Mouse (Mus musculus) kidney, embryonic 16.5 days (tissue): ENCODE measurements around the gene Plekha6. TPM values are rescaled to one million over a fixed set of nuclear protein-coding genes. Genes with fewer than 3 reads are reported as not detected.
A peak's percentile ranks its signal among the peaks of the same experiment; 100 is the strongest.

Experiments used
- ATAC-seq: fragments of 200-750 bp; cut with Nextera tagmentation; 2 replicates; pipeline ENCODE4 v1.8.0; 2017; ENCODE audit warnings: moderate TSS enrichment; ENCODE audit not compliant: low FRiP score, low TSS enrichment
- H3K27ac ChIP-seq: fragments of 300-500 bp; sonication (generic); 2 replicates; pipeline ENCODE4 v1.5.1; 2014; ENCODE audit warnings: low read length
- H3K27me3 ChIP-seq: fragments of 300-500 bp; sonication (generic); 2 replicates; pipeline ENCODE4 v1.6.1; 2014; ENCODE audit warnings: low read length, control low read depth, mixed read lengths; ENCODE audit not compliant: insufficient read depth
- H3K36me3 ChIP-seq: fragments of 300-500 bp; sonication (generic); 2 replicates; pipeline ENCODE4 v1.6.1; 2014; ENCODE audit warnings: low read length, control low read depth, mixed read lengths; ENCODE audit not compliant: insufficient read depth
- H3K4me1 ChIP-seq: fragments of 300-500 bp; sonication (generic); 2 replicates; pipeline ENCODE4 v1.6.1; 2014; ENCODE audit warnings: low read length, control low read depth, mixed read lengths; ENCODE audit not compliant: insufficient read depth
- H3K4me2 ChIP-seq: fragments of 300-500 bp; sonication (generic); replicated peaks from 2 replicates; pipeline ENCODE4 v1.6.1; 2014; ENCODE audit warnings: low read depth, low read length
- H3K4me3 ChIP-seq: fragments of 300-500 bp; sonication (generic); 2 replicates; pipeline ENCODE4 v1.5.1; 2014; ENCODE audit warnings: mild to moderate bottlenecking, low read length
- H3K9ac ChIP-seq: fragments of 300-500 bp; sonication (generic); replicated peaks from 2 replicates; pipeline ENCODE4 v1.6.1; 2014; ENCODE audit warnings: low read length
- H3K9me3 ChIP-seq: fragments of 300-500 bp; sonication (generic); 2 replicates; pipeline ENCODE4 v1.6.1; 2016; ENCODE audit warnings: low read length, control low read depth
- WGBS: fragments of 180-500 bp; shearing (Covaris S2); extraction: QIAGEN DNeasy Blood & Tissue Kit; methylation state at CpG from one replicate; pipeline ENCODE4 v1.1.7; 2014; 5-methylcytosine and 5-hydroxymethylcytosine counted together
- polyA plus RNA-seq: library from polyadenylated mRNA; unstranded; fragments of >200 nt; fragmentation: Nextera tagmentation; extraction: Ambion mirVana; gene quantifications from 2 replicates; pipeline ENCODE4 v1.2.1, GENCODE M21; 2015

Gene Plekha6
- polyA plus RNA-seq, 1 experiment from 2014 or later: 9.7 TPM

- H3K27me3 ChIP-seq: peaks cover 52% of the 10 kb centered on the region
- peak overlapping the region; percentile 45; the same call in 1 of the 2 replicates for H3K27ac ChIP-seq
- no peaks in the 10 kb centered on the region for H3K36me3 ChIP-seq
- no peak overlapping the region for H3K9ac ChIP-seq
- no peak for ATAC-seq
- H3K4me2 ChIP-seq: no peak overlapping the region
- no peaks in the 10 kb centered on the region for H3K9me3 ChIP-seq
- H3K4me1 ChIP-seq: peaks cover 21% of the 10 kb centered on the region
- WGBS: 70% methylated on average over 10 of the region's 10 CpGs
- no peak overlapping the region for H3K4me3 ChIP-seq
Observed at GRCm38 (mm10) chr1:133162046-133162445, 2.0 kb upstream of the Plekha6 start.

- Histone ChIP-seq H3K4me1 (peaks cover 21% of the 10 kb centered on the region), H3K9ac (no peak overlapping the region), H3K4me3 (no peak overlapping the region), H3K36me3 (no peaks in the 10 kb centered on the region), H3K4me2 (no peak overlapping the region), H3K27ac (no peak overlapping the region), H3K9me3 (no peaks in the 10 kb centered on the region), H3K27me3 (peaks cover 56% of the 10 kb centered on the region)
- no peak for ATAC-seq
- WGBS: 38% methylated on average over 8 of the region's 8 CpGs
Observed at GRCm38 (mm10) chr1:133162981-133163380, 1.0 kb upstream of the Plekha6 start.

DNA sequence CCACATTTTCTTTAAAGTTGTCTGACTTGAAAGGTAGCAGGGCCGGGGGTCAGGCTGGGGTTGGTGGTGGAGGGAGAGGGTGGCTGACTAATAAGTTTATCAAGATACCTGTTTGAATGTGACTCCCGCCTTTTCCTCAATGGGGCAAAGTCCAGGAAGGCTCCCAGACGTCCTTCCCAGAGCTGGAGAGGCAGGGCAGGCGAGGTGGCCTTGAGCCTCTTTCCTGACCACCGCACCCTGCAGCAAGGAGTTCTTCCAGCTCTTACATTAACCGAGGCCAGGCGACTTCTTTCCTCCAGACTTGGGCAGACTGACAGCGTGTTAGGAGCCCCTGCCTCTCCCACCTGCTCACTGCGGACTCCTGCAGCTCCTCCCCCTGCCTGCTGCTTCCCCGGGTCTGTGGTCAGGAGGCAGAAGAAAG is 591 bp downstream of the Plekha6 start:
- H3K36me3 ChIP-seq: no peaks in the 10 kb centered on the region
- H3K4me2 ChIP-seq: peak overlapping the region; percentile 95
- peak overlapping the region; percentile 60 for H3K4me3 ChIP-seq
- peak; percentile 24; the same call in 1 of the 2 replicates for ATAC-seq
- WGBS: 2% methylated on average over 10 of the region's 10 CpGs
- H3K9ac ChIP-seq: no peak overlapping the region
- H3K27ac ChIP-seq: no peak overlapping the region
- peaks cover 12% of the 10 kb centered on the region for H3K4me1 ChIP-seq
- no peaks in the 10 kb centered on the region for H3K9me3 ChIP-seq
- peaks cover 56% of the 10 kb centered on the region for H3K27me3 ChIP-seq

GRCm38 (mm10) chr1:133165111-133165510 is 1.1 kb downstream of the Plekha6 start:
- no peak for ATAC-seq
- WGBS: 37% methylated on average over 11 of the region's 11 CpGs
- no peak overlapping the region for H3K27ac ChIP-seq
- H3K4me2 ChIP-seq: peak overlapping the region; percentile 95
- H3K9ac ChIP-seq: no peak overlapping the region
- peaks cover 56% of the 10 kb centered on the region for H3K27me3 ChIP-seq
- peak overlapping the region; percentile 60; the same call in 1 of the 2 replicates for H3K4me3 ChIP-seq
- no peaks in the 10 kb centered on the region for H3K36me3 ChIP-seq
- H3K4me1 ChIP-seq: peaks cover 12% of the 10 kb centered on the region
- H3K9me3 ChIP-seq: no peaks in the 10 kb centered on the region

DNA sequence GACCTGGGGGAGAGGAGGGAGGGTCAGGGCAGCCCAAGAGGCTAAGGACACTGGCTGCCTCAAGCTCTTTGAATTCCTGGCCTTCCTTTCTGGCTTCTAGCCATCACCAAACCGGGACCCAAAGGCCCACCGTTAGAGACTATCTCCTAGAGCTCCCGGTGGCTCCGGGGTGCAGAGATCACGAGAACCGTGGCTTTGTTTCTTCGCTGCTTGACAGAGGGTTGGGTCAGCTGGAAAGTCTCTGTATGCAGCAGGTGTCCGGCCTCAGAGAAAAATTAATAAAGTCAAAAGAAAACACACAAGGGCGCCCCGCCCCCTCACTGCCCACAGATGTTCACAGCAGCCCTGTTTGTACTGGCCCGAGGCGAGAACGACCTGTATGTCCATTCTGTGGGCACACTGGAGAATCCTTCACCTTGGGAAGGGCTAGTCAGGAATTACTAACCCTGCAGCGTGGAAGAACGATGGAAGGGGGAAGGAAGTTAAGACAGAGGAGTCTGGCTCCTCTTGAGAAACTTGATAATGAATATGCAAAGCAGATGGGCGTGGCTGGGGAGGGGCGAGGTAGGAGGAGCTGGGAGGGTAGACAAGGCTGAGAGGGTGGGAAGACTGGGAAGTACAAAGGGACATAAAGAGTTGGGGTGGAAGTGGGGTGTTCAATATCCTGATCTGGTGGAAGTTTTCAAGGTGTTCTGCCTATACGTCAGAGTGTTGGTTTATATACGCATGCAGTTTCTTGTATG is 4.5 kb downstream of the Plekha6 start:
- WGBS: 41% methylated on average over 19 of the region's 19 CpGs
- no peak overlapping the region for H3K9ac ChIP-seq
- H3K4me2 ChIP-seq: peak overlapping the region; percentile 31
- no peak overlapping the region for H3K27ac ChIP-seq
- no peaks in the 10 kb centered on the region for H3K9me3 ChIP-seq
- H3K27me3 ChIP-seq: peaks cover 27% of the 10 kb centered on the region
- no peaks in the 10 kb centered on the region for H3K36me3 ChIP-seq
- peaks cover 10% of the 10 kb centered on the region for H3K4me1 ChIP-seq
- ATAC-seq: no peak
- H3K4me3 ChIP-seq: no peak overlapping the region

DNA sequence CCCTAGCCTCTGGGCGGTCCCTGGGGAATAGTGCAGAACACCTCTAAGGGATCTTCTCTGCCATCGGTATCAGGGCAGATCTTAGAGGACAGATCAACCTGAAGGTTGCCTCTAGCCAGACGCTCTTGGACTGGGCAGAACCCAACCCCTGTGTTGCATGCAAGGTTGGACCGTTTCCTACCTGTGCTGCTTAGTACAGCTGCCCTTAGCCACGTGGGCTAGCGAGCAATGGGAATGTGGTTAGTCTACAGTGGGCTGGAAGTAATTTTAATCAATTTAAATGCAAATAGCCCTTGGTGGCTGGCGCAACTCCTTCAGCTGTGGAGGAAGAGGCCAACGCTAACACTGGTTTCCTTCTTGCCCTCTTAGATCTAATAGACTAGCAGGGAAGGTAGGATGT is 6.2 kb downstream of the Plekha6 start:
- Histone ChIP-seq H3K4me1 (no peaks in the 10 kb centered on the region), H3K9ac (no peak overlapping the region), H3K27me3 (peaks cover 11% of the 10 kb centered on the region), H3K4me2 (no peak overlapping the region), H3K4me3 (no peak overlapping the region), H3K27ac (no peak overlapping the region), H3K36me3 (no peaks in the 10 kb centered on the region), H3K9me3 (no peaks in the 10 kb centered on the region)
- WGBS: 67% methylated on average over 8 of the region's 8 CpGs
- 0 out of 2 replicates have a peak, but pooled peaks have one; percentile 20 for ATAC-seq

DNA sequence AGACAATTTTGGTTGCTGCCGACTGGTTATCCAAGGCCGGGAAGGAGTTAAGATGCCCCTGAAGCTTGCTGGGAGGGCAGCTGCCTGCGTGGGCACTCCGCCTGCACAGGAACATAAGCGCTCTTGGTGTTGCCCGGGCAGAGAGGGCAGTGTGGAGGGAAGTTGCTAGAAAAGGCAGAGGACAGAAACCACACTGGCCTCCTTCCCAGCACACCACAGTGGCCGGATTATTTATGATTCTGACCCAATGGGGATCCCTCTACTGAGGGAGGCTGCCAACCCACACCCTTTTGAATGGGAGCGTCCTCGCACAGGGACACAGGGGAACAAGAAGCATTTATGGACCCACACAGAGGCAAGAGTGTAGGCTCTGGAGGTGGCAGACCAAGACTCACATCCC is 7.3 kb downstream of the Plekha6 start:
- Histone ChIP-seq H3K4me3 (no peak overlapping the region), H3K27me3 (peaks cover 8% of the 10 kb centered on the region), H3K9ac (no peak overlapping the region), H3K36me3 (no peaks in the 10 kb centered on the region), H3K27ac (no peak overlapping the region), H3K9me3 (no peaks in the 10 kb centered on the region), H3K4me1 (no peaks in the 10 kb centered on the region), H3K4me2 (no peak overlapping the region)
- no peak for ATAC-seq
- 86% methylated on average over 9 of the region's 9 CpGs for WGBS

- WGBS: 65% methylated on average over 6 of the region's 6 CpGs
- no peak overlapping the region for H3K4me3 ChIP-seq
Observed at GRCm38 (mm10) chr1:133175150-133175549, 11.1 kb downstream of the Plekha6 start.

GRCm38 (mm10) chr1:133177480-133178172 is 13.6 kb downstream of the Plekha6 start:
- Histone ChIP-seq H3K9ac (no peak overlapping the region), H3K9me3 (no peaks in the 10 kb centered on the region), H3K4me2 (no peak overlapping the region), H3K27me3 (peaks cover 14% of the 10 kb centered on the region), H3K27ac (no peak overlapping the region), H3K4me3 (no peak overlapping the region), H3K36me3 (no peaks in the 10 kb centered on the region), H3K4me1 (peaks cover 15% of the 10 kb centered on the region)
- no peak for ATAC-seq
- 50% methylated on average over 8 of the region's 8 CpGs for WGBS

More at GRCm38 (mm10) chr1:133175150-133175549, 11.1 kb downstream of the Plekha6 start:
- Histone ChIP-seq H3K27ac (no peak overlapping the region), H3K9ac (no peak overlapping the region), H3K27me3 (no peaks in the 10 kb centered on the region; the same call in 1 of the 2 replicates), H3K36me3 (no peaks in the 10 kb centered on the region), H3K4me1 (no peaks in the 10 kb centered on the region), H3K9me3 (no peaks in the 10 kb centered on the region), H3K4me2 (no peak overlapping the region)
- ATAC-seq: no peak
